Mouse (Mus musculus) CH12.LX (cell line): ENCODE measurements around the gene Prmt1. TPM values are rescaled to one million over a fixed set of nuclear protein-coding genes. Genes with fewer than 3 reads are reported as not detected.

Experiments
- DNase-seq: peaks from one replicate; pipeline ENCODE4 v3.0.0-alpha.2; 2013; ENCODE audit errors: extremely low read depth
- H3K27ac ChIP-seq: 2 replicates; pipeline ENCODE4 v1.5.1; 2012; ENCODE audit warnings: low read depth, mild to moderate bottlenecking, control low read depth, moderate library complexity; ENCODE audit not compliant: insufficient read depth
- H3K27me3 ChIP-seq: replicated peaks from 2 replicates; pipeline ENCODE3; 2012; ENCODE audit warnings: inconsistent platforms
- H3K36me3 ChIP-seq, 2 experiments: replicated peaks in 1 of 2; 2 replicates each; pipeline versions ENCODE3 to v1.6.1; 2012; ENCODE audit warnings: inconsistent platforms in 1 of 2, low read length in 1 of 2, mild to moderate bottlenecking in 1 of 2, mixed read lengths in 1 of 2, moderate library complexity in 1 of 2; ENCODE audit not compliant: control insufficient read depth in 1 of 2, insufficient read depth in 1 of 2
- H3K4me1 ChIP-seq, 2 experiments: 2 replicates each; pipeline ENCODE4 v1.6.1; 2012; ENCODE audit warnings: inconsistent platforms in 1 of 2, moderate library complexity in 1 of 2; ENCODE audit not compliant: insufficient read depth in 2 of 2, control insufficient read depth in 1 of 2
- H3K4me2 ChIP-seq: 2 replicates; pipeline ENCODE4 v1.6.1; 2012; ENCODE audit warnings: low read depth, mild to moderate bottlenecking, control low read depth; ENCODE audit not compliant: poor library complexity, insufficient read depth, severe bottlenecking
- H3K4me3 ChIP-seq, 3 experiments: fragments of 150-350 bp in 1 of 3; sonication (generic) in 1 of 3; replicated peaks in 1 of 3; 2 replicates each; pipeline versions ENCODE3 to v1.5.1; 2011 to 2012; ENCODE audit warnings: low read depth in 2 of 3, low read length in 2 of 3, mild to moderate bottlenecking in 2 of 3, moderate library complexity in 2 of 3, control low read depth in 1 of 3, improper control_type of control experiment in 1 of 3, inconsistent platforms in 1 of 3, mixed read lengths in 1 of 3; ENCODE audit not compliant: poor library complexity in 1 of 3
- H3K79me2 ChIP-seq: replicated peaks from 2 replicates; pipeline ENCODE4 v1.6.1; 2012; ENCODE audit warnings: mild to moderate bottlenecking, moderate library complexity; ENCODE audit not compliant: control insufficient read depth, poor library complexity, insufficient read depth, severe bottlenecking; ENCODE audit errors: extremely low read depth
- H3K9ac ChIP-seq: 2 replicates; pipeline ENCODE4 v1.6.1; 2012; ENCODE audit warnings: low read depth, mild to moderate bottlenecking, control low read depth, moderate library complexity; ENCODE audit not compliant: insufficient read depth
- H3K9me3 ChIP-seq: replicated peaks from 2 replicates; pipeline ENCODE3; 2012; ENCODE audit warnings: low read length, inconsistent platforms, mixed read lengths
- BHLHE40 ChIP-seq: IDR thresholded peaks from 2 replicates; pipeline ENCODE4 v1.6.1; 2011; ENCODE audit warnings: mild to moderate bottlenecking, low read depth, low read length, improper control_type of control experiment
- CHD1 ChIP-seq: IDR thresholded peaks from 2 replicates; pipeline ENCODE4 v1.6.1; 2012; ENCODE audit warnings: low read depth, low read length, improper control_type of control experiment, inconsistent platforms
- CHD2 ChIP-seq: IDR thresholded peaks from 2 replicates; pipeline ENCODE4 v1.6.1; 2011; ENCODE audit warnings: low read length, improper control_type of control experiment
- CTCF ChIP-seq, 2 experiments: IDR thresholded peaks in 1 of 2; conservative IDR thresholded peaks in 1 of 2; 2 replicates each; pipeline ENCODE4 v1.5.1; 2011 to 2012; ENCODE audit warnings: low read depth in 2 of 2, low read length in 2 of 2, improper control_type of control experiment in 1 of 2, inconsistent platforms in 1 of 2, mild to moderate bottlenecking in 1 of 2, moderate library complexity in 1 of 2
- E2F4 ChIP-seq: IDR thresholded peaks from 2 replicates; pipeline ENCODE4 v1.6.1; 2011; ENCODE audit warnings: low read depth, low read length, improper control_type of control experiment; ENCODE audit not compliant: insufficient replicate concordance
- ELF1 ChIP-seq: IDR thresholded peaks from 2 replicates; pipeline ENCODE4 v1.6.1; 2014; ENCODE audit warnings: low read depth, mild to moderate bottlenecking, inconsistent platforms, low read length, improper control_type of control experiment
- EP300 ChIP-seq: IDR thresholded peaks from 2 replicates; pipeline ENCODE4 v1.6.1; 2011; ENCODE audit warnings: low read length, improper control_type of control experiment
- ETS1 ChIP-seq: conservative IDR thresholded peaks from 2 replicates; pipeline ENCODE4 v1.6.1; 2012; ENCODE audit warnings: low read depth, mild to moderate bottlenecking, inconsistent platforms, low read length, improper control_type of control experiment, moderate library complexity
- GABPA ChIP-seq: IDR thresholded peaks from 2 replicates; pipeline ENCODE4 v1.6.1; 2012; ENCODE audit warnings: low read depth, low read length, improper control_type of control experiment, inconsistent platforms; ENCODE audit not compliant: insufficient replicate concordance
- HCFC1 ChIP-seq: IDR thresholded peaks from 2 replicates; pipeline ENCODE4 v1.6.1; 2012; ENCODE audit warnings: low read depth, mild to moderate bottlenecking, inconsistent platforms, low read length, improper control_type of control experiment
- IRF4 ChIP-seq: IDR thresholded peaks from 2 replicates; pipeline ENCODE4 v1.6.1; 2014; ENCODE audit warnings: low read depth, mild to moderate bottlenecking, inconsistent platforms, low read length, improper control_type of control experiment
- JUN ChIP-seq: IDR thresholded peaks from 2 replicates; pipeline ENCODE4 v1.6.1; 2011; ENCODE audit warnings: low read depth, mild to moderate bottlenecking, low read length, improper control_type of control experiment, moderate library complexity; ENCODE audit not compliant: insufficient read depth
- JUND ChIP-seq: conservative IDR thresholded peaks from 2 replicates; pipeline ENCODE4 v1.6.1; 2011; ENCODE audit warnings: low read depth, low read length, improper control_type of control experiment
- KAT2A ChIP-seq: IDR thresholded peaks from 2 replicates; pipeline ENCODE4 v1.6.1; 2012; ENCODE audit warnings: low read length, improper control_type of control experiment, inconsistent platforms; ENCODE audit not compliant: insufficient replicate concordance
- MAFK ChIP-seq: IDR thresholded peaks from 2 replicates; pipeline ENCODE4 v1.6.1; 2011; ENCODE audit warnings: low read length, improper control_type of control experiment; ENCODE audit not compliant: insufficient replicate concordance
- MAX ChIP-seq: IDR thresholded peaks from 2 replicates; pipeline ENCODE4 v1.6.1; 2011; ENCODE audit warnings: low read length, improper control_type of control experiment
- MAZ ChIP-seq: IDR thresholded peaks from 2 replicates; pipeline ENCODE4 v1.6.1; 2012; ENCODE audit warnings: low read depth, mild to moderate bottlenecking, inconsistent platforms, low read length, improper control_type of control experiment, moderate library complexity
- MEF2A ChIP-seq: IDR thresholded peaks from 2 replicates; pipeline ENCODE4 v1.6.1; 2014; ENCODE audit warnings: low read depth, mild to moderate bottlenecking, inconsistent platforms, low read length, improper control_type of control experiment, borderline replicate concordance
- MYC ChIP-seq: IDR thresholded peaks from 2 replicates; pipeline ENCODE4 v1.6.1; 2011; ENCODE audit warnings: low read depth, mild to moderate bottlenecking, improper control_type of control experiment, low read length
- NELFE ChIP-seq: IDR thresholded peaks from 2 replicates; pipeline ENCODE4 v1.6.1; 2011; ENCODE audit warnings: low read depth, low read length, improper control_type of control experiment
- NRF1 ChIP-seq: IDR thresholded peaks from 2 replicates; pipeline ENCODE4 v1.6.1; 2014; ENCODE audit warnings: low read depth, mild to moderate bottlenecking, inconsistent platforms, low read length, improper control_type of control experiment, moderate library complexity
- PAX5 ChIP-seq: IDR thresholded peaks from 2 replicates; pipeline ENCODE4 v1.6.1; 2012; ENCODE audit warnings: low read length, inconsistent platforms, mixed read lengths
- POLR2A ChIP-seq: IDR thresholded peaks from 2 replicates; pipeline ENCODE4 v1.6.1; 2011; ENCODE audit warnings: low read depth, mild to moderate bottlenecking, improper control_type of control experiment, low read length
- POLR2AphosphoS2 ChIP-seq: IDR thresholded peaks from 2 replicates; pipeline ENCODE4 v1.6.1; 2011; ENCODE audit warnings: low read depth, low read length, improper control_type of control experiment
- RAD21 ChIP-seq: IDR thresholded peaks from 2 replicates; pipeline ENCODE4 v1.6.1; 2011; ENCODE audit warnings: low read depth, mild to moderate bottlenecking, low read length, improper control_type of control experiment, moderate library complexity
- RCOR1 ChIP-seq: conservative IDR thresholded peaks from 2 replicates; pipeline ENCODE4 v1.6.1; 2012; ENCODE audit warnings: low read depth, mild to moderate bottlenecking, inconsistent platforms, low read length, improper control_type of control experiment
- SIN3A ChIP-seq: IDR thresholded peaks from 2 replicates; pipeline ENCODE4 v1.6.1; 2012; ENCODE audit warnings: low read length, improper control_type of control experiment, inconsistent platforms
- SMC3 ChIP-seq: IDR thresholded peaks from 2 replicates; pipeline ENCODE4 v1.6.1; 2011; ENCODE audit warnings: low read depth, low read length, improper control_type of control experiment
- TBP ChIP-seq: conservative IDR thresholded peaks from 2 replicates; pipeline ENCODE4 v1.6.1; 2011; ENCODE audit warnings: low read depth, low read length, improper control_type of control experiment
- TCF12 ChIP-seq: IDR thresholded peaks from 2 replicates; pipeline ENCODE4 v1.6.1; 2014; ENCODE audit warnings: low read depth, mild to moderate bottlenecking, inconsistent platforms, low read length, improper control_type of control experiment
- UBTF ChIP-seq: IDR thresholded peaks from 2 replicates; pipeline ENCODE4 v1.6.1; 2012; ENCODE audit warnings: low read depth, mild to moderate bottlenecking, inconsistent platforms, low read length, improper control_type of control experiment, moderate library complexity
- USF1 ChIP-seq: IDR thresholded peaks from 2 replicates; pipeline ENCODE4 v1.6.1; 2014; ENCODE audit warnings: low read depth, mild to moderate bottlenecking, inconsistent platforms, low read length, improper control_type of control experiment
- USF2 ChIP-seq: conservative IDR thresholded peaks from 2 replicates; pipeline ENCODE4 v1.6.1; 2011; ENCODE audit warnings: low read depth, low read length, improper control_type of control experiment
- ZC3H11A ChIP-seq: IDR thresholded peaks from 2 replicates; pipeline ENCODE4 v1.6.1; 2012; ENCODE audit warnings: low read depth, mild to moderate bottlenecking, inconsistent platforms, low read length, improper control_type of control experiment
- ZKSCAN1 ChIP-seq: IDR thresholded peaks from 2 replicates; pipeline ENCODE4 v1.6.1; 2012; ENCODE audit warnings: low read depth, inconsistent platforms, low read length, improper control_type of control experiment, borderline replicate concordance
- ZMIZ1 ChIP-seq: IDR thresholded peaks from 2 replicates; pipeline ENCODE4 v1.6.1; 2012; ENCODE audit warnings: low read depth, mild to moderate bottlenecking, inconsistent platforms, low read length, improper control_type of control experiment
- ZNF384 ChIP-seq: IDR thresholded peaks from 2 replicates; pipeline ENCODE4 v1.6.1; 2012; ENCODE audit warnings: low read depth, low read length, improper control_type of control experiment, inconsistent platforms
- dilution Hi-C: fragments of 300-500 bp; cut with MboI; formaldehyde crosslinking; loops from 2 replicates; pipeline ENCODE4 v1.14.3; 2020; ENCODE audit warnings: low sequenced_read_pairs; ENCODE audit not compliant: extremely low pct_unique_long_range_greater_than_20kb, extremely low pct_ligation_motif_present
- in situ Hi-C: fragments of 300-500 bp; cut with MboI; formaldehyde crosslinking; loops from 3 replicates; pipeline ENCODE4 v1.14.3; 2019; ENCODE audit warnings: low sequenced_read_pairs, low pct_ligation_motif_present, low pct_unique_long_range_greater_than_20kb, mixed read lengths
- polyA plus RNA-seq: library from polyadenylated mRNA; unstranded; fragments of >175 nt; gene quantifications from 2 replicates; pipeline ENCODE4 v1.2.1, GENCODE M21; 2012; ENCODE audit warnings: low read depth; ENCODE audit not compliant: insufficient read length
- total RNA-seq, 2 experiments: library from RNA; depleted of rRNA; stranded (reverse); fragments of 300-350 nt in 1 of 2; fragments of >200 nt in 1 of 2; gene quantifications; 2 replicates each; pipeline ENCODE4 v1.2.3; 2012 to 2014

The Prmt1 gene
- total RNA-seq (2012; rRNA removed) (340 and 407 TPM in 2 replicates), total RNA-seq (2014; rRNA removed) (220 and 231 TPM in 2 replicates), polyA plus RNA-seq (608 and 642 TPM in 2 replicates)

GRCm38 (mm10) chr7:44986192-44986878 is at the start of gene Prmt1:
Prmt1 (minus strand) TSS chr7:44986568.
- peak within 1 kb of the TSS; percentile 67 for H3K27ac ChIP-seq
- TF ChIP-seq MEF2A (no peak; the same call in 1 of the 2 replicates), TCF12 (peak; percentile 85), PAX5 (no peak), CHD1 (no peak), NELFE (peak; percentile 87), ETS1 (no peak), MYC (no peak; the same call in 1 of the 2 replicates), ZMIZ1 (0 out of 2 replicates have a peak, but pooled peaks have one; percentile 71), RAD21 (no peak), IRF4 (peak; percentile 37; the same call in 1 of the 2 replicates), BHLHE40 (no peak), KAT2A (0 out of 2 replicates have a peak, but pooled peaks have one; percentile 64), MAZ (peak; percentile 73), HCFC1 (peak; percentile 78), ZKSCAN1 (no peak), MAFK (no peak), MAX (no peak), NRF1 (peak; percentile 33; the same call in 1 of the 2 replicates), ELF1 (peak; percentile 85), SIN3A (no peak), UBTF (no peak), CTCF (conservative IDR thresholded peaks at IDR 0.05 in 1 of 2, IDR thresholded peaks at IDR 0.05 in 1 of 2; ENCODE audit: low read depth in 2 of 2, low read length in 2 of 2) (no peak), TBP (peak; percentile 63), JUND (no peak; the same call in 1 of the 2 replicates), EP300 (no peak), GABPA (no peak), E2F4 (no peak), RCOR1 (no peak), USF1 (no peak), JUN (no peak), POLR2AphosphoS2 (no peak), SMC3 (no peak), ZC3H11A (no peak), ZNF384 (no peak), POLR2A (peak; percentile 82), CHD2 (peak; percentile 95), USF2 (no peak)
- TF ChIP-seq, all 38 proteins: peak for 12
- Histone ChIP-seq H3K27me3 (no peaks in the 10 kb centered on the region), H3K4me2 (peak within 1 kb of the TSS; percentile 60), H3K79me2 (peaks cover 55% of the 10 kb centered on the region), H3K4me1 (peaks cover 12 to 48% of the 10 kb centered on the region in 2 experiments), H3K9me3 (no peaks in the 10 kb centered on the region), H3K4me3 (peak within 1 kb of the TSS; percentile 87 to 99 (median 94)), H3K36me3 (peaks cover 14 to 44% of the 10 kb centered on the region in 2 experiments), H3K9ac (peak within 1 kb of the TSS; percentile 92)
- dilution Hi-C loops (no loop called here), in situ Hi-C loops (loop anchor here (5.0 kb wide), 1 partner anchor 61 kb away; no protein-coding TSS in a partner anchor)
- peak; percentile 99 for DNase-seq
